ENCODE assay signal across 10 mouse cellular contexts in genomic region chr11:63562696-63563095, GRCm38 (mm10).
A peak's percentile ranks its signal among the peaks of the same experiment; 100 is the strongest.
DNase-seq lines count a peak whose midpoint lies in the region.
"Had no signal": no experiment of that assay in that cellular context is flagged by ENCODE, and none has a peak within 500 bp of the region (broad histone marks: within the 10 kb centered on the region; RNA-seq: fewer than 3 reads in every experiment).

No protein-coding gene starts in this region.

- peak; percentile 38 to 42 for DNase-seq in adrenal gland, adult (ENCODE audit: inconsistent age in 2 of 2, low spot score in 1 of 2)
- no peak for DNase-seq in adrenal gland, postnatal 4 days (ENCODE audit: low spot score in 2 of 2)
- DNase-seq in left cerebral cortex, postnatal 4 days: peak; percentile 2
- no peak for DNase-seq in left cerebral cortex, adult 9 months (ENCODE audit: low spot score in 2 of 2)
- peak; percentile 20 for DNase-seq in embryo, embryonic 11 days
- DNase-seq in lung, postnatal 10 days: peak; percentile 17
- DNase-seq in spleen, postnatal 4 days (ENCODE audit: low spot score in 2 of 2): no peak
- DNase-seq in gastrocnemius, postnatal 14 days: no peak
- DNase-seq: right cerebral cortex, postnatal 25 days; thymus, postnatal 25 days had no signal

- intact Hi-C loops in left cerebral cortex, postnatal 4 days (cut with DNase I): no loop called here
- intact Hi-C loops in gastrocnemius, postnatal 14 days (cut with DNase I; ENCODE audit: low total_unique reads): no loop called here

Comparison
In these comparisons a context has a peak if more than half of its experiments do, and no peak if none do; other contexts are left out.
1. DNase-seq: peak in adrenal gland, adult (2 of 2), left cerebral cortex, postnatal 4 days (single experiment), embryo, embryonic 11 days (single experiment) and lung, postnatal 10 days (single experiment); none in adrenal gland, postnatal 4 days (0 of 2), left cerebral cortex, adult 9 months (0 of 2), spleen, postnatal 4 days (0 of 2) and gastrocnemius, postnatal 14 days (single experiment).